Mouse (Mus musculus) embryonic facial prominence, embryonic 12.5 days (tissue): ENCODE measurements around the gene Cptp. TPM values are rescaled to one million over a fixed set of nuclear protein-coding genes. Genes with fewer than 3 reads are reported as not detected.

Experiments used
- ATAC-seq: fragments of 200-750 bp; cut with Nextera tagmentation; 2 replicates; pipeline ENCODE4 v1.8.0; 2017; ENCODE audit not compliant: insufficient number of reproducible peaks, insufficient read depth, low FRiP score, low TSS enrichment
- H3K27ac ChIP-seq: fragments of 300-500 bp; sonication (generic); 2 replicates; pipeline ENCODE4 v1.5.1; 2016; ENCODE audit warnings: mild to moderate bottlenecking
- H3K27me3 ChIP-seq: fragments of 300-500 bp; sonication (generic); 2 replicates; pipeline ENCODE4 v1.6.1; 2016; ENCODE audit warnings: mild to moderate bottlenecking, moderate library complexity
- H3K36me3 ChIP-seq: fragments of 300-500 bp; sonication (generic); 2 replicates; pipeline ENCODE4 v1.6.1; 2016; ENCODE audit warnings: mild to moderate bottlenecking
- H3K4me1 ChIP-seq: fragments of 300-500 bp; sonication (generic); 2 replicates; pipeline ENCODE4 v1.6.1; 2016
- H3K4me2 ChIP-seq: fragments of 300-500 bp; sonication (generic); replicated peaks from 2 replicates; pipeline ENCODE4 v1.6.1; 2016; ENCODE audit warnings: mild to moderate bottlenecking, moderate library complexity
- H3K4me3 ChIP-seq: fragments of 300-500 bp; sonication (generic); 2 replicates; pipeline ENCODE4 v1.5.1; 2016; ENCODE audit warnings: mild to moderate bottlenecking
- H3K9ac ChIP-seq: fragments of 300-500 bp; sonication (generic); 2 replicates; pipeline ENCODE4 v1.6.1; 2016; ENCODE audit warnings: mild to moderate bottlenecking, moderate library complexity
- H3K9me3 ChIP-seq: fragments of 300-500 bp; sonication (generic); 2 replicates; pipeline ENCODE4 v1.6.1; 2016; ENCODE audit warnings: mild to moderate bottlenecking, moderate library complexity
- WGBS: fragments of 180-500 bp; shearing (Covaris S2); methylation state at CpG from one replicate; pipeline ENCODE4 v1.1.7; 2016; 5-methylcytosine and 5-hydroxymethylcytosine counted together
- microRNA-seq: library from miRNA; unstranded; fragments of <30 nt; microRNA quantifications from one replicate; pipeline ENCODE4, GENCODE M21; 2017
- polyA plus RNA-seq: library from polyadenylated mRNA; unstranded; fragments of >200 nt; fragmentation: Nextera tagmentation; extraction: Ambion mirVana; gene quantifications from 2 replicates; pipeline ENCODE4 v1.2.1, GENCODE M21; 2016

Cptp gene
- polyA plus RNA-seq, 1 experiment from 2014 or later, result 17.1 TPM

DNA sequence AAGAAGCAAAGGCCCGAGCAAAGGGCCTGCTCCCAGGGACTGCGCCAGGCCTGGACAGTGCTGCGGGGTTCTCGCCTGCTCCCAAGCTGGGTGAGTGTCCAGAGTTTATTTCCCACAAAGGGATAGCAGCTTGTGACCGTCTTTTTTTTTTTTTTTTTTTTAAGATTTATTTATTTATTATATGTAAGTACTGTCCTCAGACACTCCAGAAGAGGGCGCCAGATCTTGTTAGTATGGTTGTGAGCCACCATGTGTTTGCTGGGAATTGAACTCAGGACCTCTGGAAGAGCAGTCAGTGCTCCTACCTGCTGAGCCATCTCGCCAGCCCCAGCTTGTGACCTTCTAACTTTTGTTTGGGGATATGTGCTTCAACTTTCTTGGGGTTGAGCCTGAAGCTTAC, 48.2 kb downstream of the Cptp start:
- no peaks in the 10 kb centered on the region for H3K9me3 ChIP-seq
- H3K4me3 ChIP-seq, result no peak overlapping the region
- no peaks in the 10 kb centered on the region for H3K27me3 ChIP-seq
- 80% methylated on average over 7 of the region's 7 CpGs for WGBS
- H3K36me3 ChIP-seq, result peaks cover 91% of the 10 kb centered on the region
- no peak overlapping the region for H3K27ac ChIP-seq
- no peaks in the 10 kb centered on the region for H3K4me1 ChIP-seq
- ATAC-seq, result no peak
- no peak overlapping the region for H3K9ac ChIP-seq
- no peak overlapping the region for H3K4me2 ChIP-seq

DNA sequence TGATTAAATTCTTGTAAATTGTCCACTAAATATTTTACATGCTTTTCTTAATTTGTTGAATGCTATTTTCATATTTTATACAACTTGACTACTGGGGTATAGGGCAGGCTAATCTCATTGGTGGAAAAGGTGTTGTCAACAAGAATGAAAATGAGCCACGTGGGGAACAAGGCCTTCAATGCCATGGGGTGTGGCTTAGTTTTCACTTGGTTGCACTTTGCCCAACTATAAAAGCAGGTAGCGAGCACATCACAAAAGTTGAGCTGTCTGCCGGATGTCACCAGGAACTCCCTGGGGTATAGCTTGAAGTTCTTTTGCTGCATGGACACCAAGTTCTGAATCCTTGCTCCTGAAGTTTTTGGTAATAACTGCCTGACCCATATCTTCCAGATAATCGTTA, 51.7 kb downstream of the Cptp start:
- H3K4me2 ChIP-seq, result no peak overlapping the region
- H3K27ac ChIP-seq, result no peak overlapping the region
- H3K4me3 ChIP-seq, result no peak overlapping the region
- 89% methylated on average over 4 of the region's 4 CpGs for WGBS
- no peak for ATAC-seq
- H3K27me3 ChIP-seq, result no peaks in the 10 kb centered on the region
- peaks cover 85% of the 10 kb centered on the region for H3K36me3 ChIP-seq
- no peak overlapping the region for H3K9ac ChIP-seq
- H3K4me1 ChIP-seq, result peaks cover 12% of the 10 kb centered on the region
- H3K9me3 ChIP-seq, result no peaks in the 10 kb centered on the region

Small RNA genes lying within 50 kb of the gene (microRNA-seq; reads per million reads assigned to microRNA genes)
- not detected for gene Gm22991

Other genes starting within 250 kb of the Cptp start
- gene Cdk11b, start 244.6 kb downstream of the Cptp start, polyA plus RNA-seq, result 78.3 and 86.6 TPM in 2 replicates
- gene Gm10563, start 224.0 kb downstream of the Cptp start, polyA plus RNA-seq, result not detected in 2 replicates
- gene Mmp23, start 216.1 kb downstream of the Cptp start, polyA plus RNA-seq, result 11.3 and 16.1 TPM in 2 replicates
- 38.2 and 40.8 TPM in 2 replicates for gene Mib2, start 200.2 kb downstream of the Cptp start, polyA plus RNA-seq
- 12.2 and 15.2 TPM in 2 replicates for gene Fndc10, start 175.1 kb downstream of the Cptp start, polyA plus RNA-seq
- 135 and 136 TPM in 2 replicates for gene Ssu72, start 164.6 kb downstream of the Cptp start, polyA plus RNA-seq
- gene Tmem240, start 134.6 kb downstream of the Cptp start, polyA plus RNA-seq, result 2.2 and 2.5 TPM in 2 replicates
- 103 and 106 TPM in 2 replicates for gene Atad3a, start 108.3 kb downstream of the Cptp start, polyA plus RNA-seq
- 9.2 and 9.5 TPM in 2 replicates for gene Vwa1, start 94.7 kb downstream of the Cptp start, polyA plus RNA-seq
- 0.69 and 1.0 TPM in 2 replicates for gene Tmem88b, start 83.6 kb downstream of the Cptp start, polyA plus RNA-seq
- gene Ankrd65, start 79.0 kb downstream of the Cptp start, polyA plus RNA-seq, result 0.25 TPM in 1 of 2 replicates, not detected in the other
- 214 TPM in 2 replicates for gene Mrpl20, start 66.6 kb downstream of the Cptp start, polyA plus RNA-seq
- 243 and 253 TPM in 2 replicates for gene Ccnl2, start 57.0 kb downstream of the Cptp start, polyA plus RNA-seq
- 146 and 149 TPM in 2 replicates for gene Aurkaip1, start 38.2 kb downstream of the Cptp start, polyA plus RNA-seq
- gene Mxra8, start 29.8 kb downstream of the Cptp start, polyA plus RNA-seq, result 50.7 and 52.6 TPM in 2 replicates
- gene Dvl1, start 22.0 kb downstream of the Cptp start, polyA plus RNA-seq, result 8.3 and 16.9 TPM in 2 replicates
- gene Tas1r3, start 6.1 kb downstream of the Cptp start, polyA plus RNA-seq, result 0.34 and 0.47 TPM in 2 replicates
- gene Ints11, start 106 bp upstream of the Cptp start, polyA plus RNA-seq, result 83.7 and 85.4 TPM in 2 replicates
- 56.0 and 56.6 TPM in 2 replicates for gene Pusl1, start 22.3 kb upstream of the Cptp start, polyA plus RNA-seq
- gene Acap3, start 22.4 kb upstream of the Cptp start, polyA plus RNA-seq, result 25.1 and 27.7 TPM in 2 replicates
- gene Ube2j2, start 74.4 kb upstream of the Cptp start, polyA plus RNA-seq, result 158 and 160 TPM in 2 replicates
- 31.9 and 35.8 TPM in 2 replicates for gene C1qtnf12, start 92.9 kb upstream of the Cptp start, polyA plus RNA-seq
- gene B3galt6, start 123.2 kb upstream of the Cptp start, polyA plus RNA-seq, result 18.4 and 20.3 TPM in 2 replicates
- 141 and 143 TPM in 2 replicates for gene Sdf4, start 123.4 kb upstream of the Cptp start, polyA plus RNA-seq
- 0.70 and 1.1 TPM in 2 replicates for gene Tnfrsf4, start 144.4 kb upstream of the Cptp start, polyA plus RNA-seq
- 1.9 and 2.3 TPM in 2 replicates for gene Tnfrsf18, start 156.7 kb upstream of the Cptp start, polyA plus RNA-seq
- gene Ttll10, start 190.0 kb upstream of the Cptp start, polyA plus RNA-seq, result 1.0 and 1.5 TPM in 2 replicates
- gene 9430015G10Rik, start 240.5 kb upstream of the Cptp start, polyA plus RNA-seq, result 54.8 and 55.5 TPM in 2 replicates